Mouse (Mus musculus) urinary bladder, postnatal 10 days (tissue): ENCODE measurements at regions not wholly inside any gene's neighbourhood (a gene's known extent, or its start where the extent isn't known, plus 50 kb on each side); places are given as distances from the start of the nearest gene placed in this dataset.

Experiments used
- DNase-seq: peaks from one replicate; pipeline ENCODE4 v3.0.0; 2022; ENCODE audit warnings: low spot score

DNA sequence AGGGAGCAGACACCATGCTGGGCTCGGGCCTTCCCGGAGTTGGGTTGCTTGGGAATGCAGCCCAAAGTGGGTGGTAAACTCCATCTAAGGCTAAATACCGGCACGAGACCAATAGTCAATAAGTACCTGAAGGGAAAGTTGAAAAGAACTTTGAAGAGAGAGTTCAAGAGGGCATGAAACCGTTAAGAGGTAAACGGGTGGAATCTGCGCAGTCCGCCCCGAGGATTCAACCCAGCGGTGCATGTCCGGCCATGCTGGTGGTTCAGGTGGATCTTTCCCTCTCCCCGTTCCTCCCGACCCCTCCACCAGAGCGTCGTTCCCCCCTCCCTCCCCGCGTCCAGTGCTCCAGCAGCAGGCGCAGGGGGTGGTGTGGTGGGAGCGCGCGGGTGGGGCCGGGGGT, 179.1 kb upstream of the Arhgef26 start:
- DNase-seq, result peak; percentile 74

GRCm38 (mm10) chr3:62170647-62171046, 167.5 kb upstream of the Arhgef26 start:
- no peak for DNase-seq

- no peak for DNase-seq
Observed at GRCm38 (mm10) chr3:62187807-62188509, 150.2 kb upstream of the Arhgef26 start.

DNA sequence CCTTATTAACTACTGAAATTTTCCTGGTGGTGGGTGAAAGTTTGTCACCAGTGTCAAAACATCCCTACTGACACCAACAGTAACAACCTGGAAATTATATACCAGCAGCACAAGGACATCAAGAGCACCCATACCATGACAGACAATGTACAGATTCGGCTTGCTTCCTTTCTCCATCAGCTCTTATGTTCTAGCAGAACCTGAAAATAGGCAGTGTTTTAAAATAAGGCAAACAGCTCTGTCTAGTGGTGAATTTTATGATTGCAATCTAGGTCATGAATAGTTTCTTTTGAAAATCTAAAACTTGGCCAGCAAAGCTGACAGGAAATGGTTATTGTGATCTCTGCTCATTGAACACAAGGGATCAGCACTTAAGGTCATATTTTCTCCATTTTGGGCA, 145.7 kb upstream of the Arhgef26 start:
- DNase-seq, result no peak

DNA sequence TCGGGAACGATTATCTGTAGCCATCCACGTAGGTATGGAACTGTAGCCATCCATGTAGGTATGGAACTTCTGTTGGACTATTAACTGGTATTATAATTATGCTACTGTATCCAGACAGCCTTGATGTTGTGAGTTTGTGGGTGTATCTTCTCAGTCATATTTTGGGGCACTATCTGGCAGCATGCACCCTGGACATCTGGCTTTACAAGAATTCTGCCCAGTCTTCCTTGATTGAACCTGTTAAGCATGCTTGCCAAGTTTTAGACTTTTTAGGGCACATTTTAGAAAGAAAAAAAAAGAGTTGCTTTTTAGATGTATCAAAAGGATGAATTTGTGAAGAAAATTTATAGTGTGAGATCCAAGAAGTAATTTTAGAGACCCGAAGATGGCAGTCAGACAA, 143.7 kb upstream of the Arhgef26 start:
- DNase-seq, result no peak

- no peak for DNase-seq
Observed at GRCm38 (mm10) chr3:62196679-62197078, 141.5 kb upstream of the Arhgef26 start.

DNA sequence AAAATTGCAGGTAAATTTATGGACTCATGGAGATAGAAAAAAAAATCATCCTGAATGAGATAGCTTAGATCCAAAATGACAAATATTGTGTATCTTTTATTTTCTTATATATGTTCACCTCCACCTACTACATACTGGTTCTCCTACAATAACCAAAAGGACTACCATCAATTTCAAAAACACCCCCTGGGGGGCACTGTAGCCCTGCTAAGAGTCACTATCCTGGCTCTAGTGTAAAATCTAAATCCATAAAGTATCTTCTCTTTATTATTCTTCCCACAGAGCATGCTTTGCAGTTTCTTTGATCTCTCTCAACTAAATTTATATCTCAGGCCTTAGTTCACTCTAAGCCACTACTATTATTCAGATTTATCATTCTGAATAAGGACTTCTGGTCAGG, 122.3 kb upstream of the Arhgef26 start:
- no peak for DNase-seq

- no peak for DNase-seq
Observed at GRCm38 (mm10) chr3:62217335-62217734, 120.8 kb upstream of the Arhgef26 start.

DNA sequence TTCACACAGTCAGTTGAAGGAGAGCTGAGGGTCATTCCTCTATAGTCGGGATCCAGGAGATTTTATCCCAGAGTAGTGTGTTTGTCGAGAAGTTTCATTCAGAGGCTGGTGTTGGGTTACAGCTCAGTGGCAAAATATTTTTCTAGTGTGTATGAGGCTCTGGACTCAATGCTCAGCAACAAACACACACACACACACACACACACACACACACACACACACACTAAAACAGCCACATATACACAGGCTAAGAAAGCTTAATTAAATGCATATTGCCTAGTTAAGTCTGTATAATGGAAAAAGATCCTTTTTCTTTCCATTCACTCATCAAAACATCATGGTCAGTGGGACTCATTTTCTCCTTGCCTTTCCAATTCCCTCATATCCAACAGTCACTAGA, 110.4 kb upstream of the Arhgef26 start:
- DNase-seq, result no peak

DNA sequence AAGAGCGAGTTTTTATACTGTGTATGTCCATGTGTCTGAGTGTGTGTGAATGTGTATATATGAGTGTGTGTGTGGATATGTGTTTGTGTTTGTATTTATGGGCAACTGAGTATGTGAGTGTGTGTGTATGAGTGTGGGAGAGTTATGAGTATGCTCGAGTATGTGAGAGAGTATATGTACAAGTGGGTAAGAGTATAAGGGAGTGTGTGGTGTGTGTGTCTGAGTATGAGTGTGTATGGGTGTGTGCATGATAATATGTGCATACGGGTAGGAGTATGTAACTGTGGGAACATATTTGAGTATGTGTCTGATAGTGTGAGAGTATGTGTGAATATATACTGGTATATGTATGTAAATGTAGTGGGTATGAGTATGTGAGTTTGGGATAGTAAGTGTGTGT, 110.0 kb upstream of the Arhgef26 start:
- DNase-seq, result no peak

GRCm38 (mm10) chr3:62241031-62241430, 97.1 kb upstream of the Arhgef26 start:
- no peak for DNase-seq

DNA sequence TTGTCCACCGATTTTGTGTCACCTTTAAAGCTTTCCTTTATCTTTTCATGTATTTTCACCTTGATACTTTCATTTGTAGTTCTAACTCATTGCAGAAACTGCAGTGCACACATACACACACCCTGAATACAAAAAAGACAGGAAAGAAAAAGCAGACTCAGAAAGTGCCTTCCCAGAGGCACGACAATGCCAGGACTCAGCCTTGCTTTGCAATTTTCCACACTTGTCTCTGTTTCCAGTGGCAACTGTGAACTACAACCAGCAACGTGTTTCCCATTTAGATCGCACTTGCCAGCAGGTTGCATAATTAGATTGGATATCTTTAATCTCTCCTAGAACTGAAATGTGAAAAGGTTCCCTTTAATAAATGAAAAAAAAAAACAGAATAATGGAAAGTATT, 66.4 kb upstream of the Arhgef26 start:
- DNase-seq, result no peak

GRCm38 (mm10) chr3:62278279-62278678, 59.9 kb upstream of the Arhgef26 start:
- DNase-seq, result no peak

DNA sequence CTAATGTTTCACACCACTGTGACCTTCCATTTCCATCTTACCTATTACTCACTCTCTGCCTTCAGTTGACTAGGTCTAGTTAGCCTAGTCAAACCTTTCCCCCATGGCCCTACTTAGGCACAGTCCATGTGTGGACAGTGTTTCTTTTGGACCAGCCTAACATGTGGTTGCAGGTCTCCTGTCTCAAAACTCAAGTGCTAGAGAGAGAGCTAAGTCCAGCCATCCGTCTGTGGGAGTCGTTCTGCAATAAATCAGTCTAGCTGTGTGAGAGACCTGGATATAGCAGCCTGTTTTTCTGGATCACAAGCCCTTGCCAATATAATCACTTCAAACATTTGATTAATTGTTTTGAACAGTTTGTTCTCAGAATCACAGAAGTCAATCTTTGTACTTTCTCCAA, 57.2 kb upstream of the Arhgef26 start:
- no peak for DNase-seq
